Mouse (Mus musculus) liver, embryonic 12.5 days (tissue): ENCODE data around the gene Ripply2. TPM values are rescaled to one million over a fixed set of nuclear protein-coding genes. Genes with fewer than 3 reads are reported as not detected.
A peak's percentile ranks its signal among the peaks of the same experiment; 100 is the strongest.
"Not testable (repeated sequence)": the region's sequence is repeated elsewhere in the genome, so short reads cannot be mapped to it uniquely, and the experiment has no call there.

ENCODE experiments used
- ATAC-seq: fragments of 200-750 bp; cut with Nextera tagmentation; 2 replicates; pipeline ENCODE4 v1.8.0; 2017; ENCODE audit warnings: moderate number of reproducible peaks, mild to moderate bottlenecking, moderate library complexity
- H3K27ac ChIP-seq: fragments of 300-500 bp; sonication (generic); 2 replicates; pipeline ENCODE4 v1.5.1; 2016; ENCODE audit warnings: mild to moderate bottlenecking
- H3K27me3 ChIP-seq: fragments of 300-500 bp; sonication (generic); replicated peaks from 2 replicates; pipeline ENCODE4 v1.6.1; 2016; ENCODE audit warnings: mild to moderate bottlenecking, moderate library complexity
- H3K36me3 ChIP-seq: fragments of 300-500 bp; sonication (generic); 2 replicates; pipeline ENCODE4 v1.6.1; 2016; ENCODE audit warnings: mild to moderate bottlenecking, moderate library complexity
- H3K4me1 ChIP-seq: fragments of 300-500 bp; sonication (generic); 2 replicates; pipeline ENCODE4 v1.6.1; 2016
- H3K4me2 ChIP-seq: fragments of 300-500 bp; sonication (generic); 2 replicates; pipeline ENCODE4 v1.6.1; 2016; ENCODE audit warnings: mild to moderate bottlenecking, moderate library complexity
- H3K4me3 ChIP-seq: fragments of 300-500 bp; sonication (generic); 2 replicates; pipeline ENCODE4 v1.5.1; 2016; ENCODE audit warnings: mild to moderate bottlenecking, moderate library complexity
- H3K9ac ChIP-seq: fragments of 300-500 bp; sonication (generic); 2 replicates; pipeline ENCODE4 v1.6.1; 2016; ENCODE audit warnings: mild to moderate bottlenecking, moderate library complexity
- H3K9me3 ChIP-seq: fragments of 300-500 bp; sonication (generic); replicated peaks from 2 replicates; pipeline ENCODE4 v1.6.1; 2016; ENCODE audit warnings: mild to moderate bottlenecking, moderate library complexity
- WGBS: fragments of 180-500 bp; shearing (Covaris S2); methylation state at CpG from one replicate; pipeline ENCODE4 v1.1.7; 2016; ENCODE audit not compliant: insufficient replicate concordance; 5-methylcytosine and 5-hydroxymethylcytosine counted together
- polyA plus RNA-seq: library from polyadenylated mRNA; unstranded; fragments of >200 nt; fragmentation: Nextera tagmentation; extraction: Ambion mirVana; gene quantifications from 2 replicates; pipeline ENCODE4 v1.2.1, GENCODE M21; 2016

Ripply2 gene
- not detected in 2 replicates for polyA plus RNA-seq

DNA sequence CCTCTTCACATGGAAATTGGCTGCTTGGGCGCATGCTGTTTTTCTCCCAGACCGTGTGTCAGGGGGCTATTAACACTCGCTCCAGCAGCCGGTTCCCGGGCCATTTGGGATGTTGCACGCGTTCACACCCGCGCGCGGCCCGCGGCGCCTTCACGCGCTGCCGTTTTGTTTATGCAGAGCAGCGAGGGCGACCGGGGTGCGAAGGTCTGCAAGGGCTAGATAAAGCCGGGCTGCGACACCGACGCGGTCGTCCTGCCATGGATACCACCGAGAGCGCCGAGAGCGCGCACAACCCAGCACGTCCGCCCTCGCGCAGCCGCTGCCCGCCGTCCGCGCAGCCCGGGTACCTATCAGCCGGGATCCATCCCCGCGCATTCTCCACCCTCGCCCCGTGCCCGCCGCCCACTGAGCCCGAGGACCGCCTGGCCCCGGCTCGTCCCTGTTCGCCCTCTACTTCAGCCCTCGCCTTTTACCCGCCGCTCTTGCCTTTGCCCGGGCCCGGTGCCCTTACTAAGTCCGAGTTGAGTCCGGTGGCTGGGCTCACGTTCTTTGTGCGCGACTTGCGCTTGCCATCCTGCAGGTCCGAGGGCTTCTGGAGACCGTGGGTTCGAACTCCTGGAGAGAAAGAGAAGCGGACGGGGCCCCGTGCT lies at the start of gene Ripply2:
TSS of gene Ripply2 (plus strand) at position 250 of the 650 bp plus-strand sequence.
- Histone ChIP-seq H3K4me2 (peak within 1 kb of the TSS; percentile 66), H3K27me3 (peaks cover 60% of the 10 kb centered on the region)

DNA sequence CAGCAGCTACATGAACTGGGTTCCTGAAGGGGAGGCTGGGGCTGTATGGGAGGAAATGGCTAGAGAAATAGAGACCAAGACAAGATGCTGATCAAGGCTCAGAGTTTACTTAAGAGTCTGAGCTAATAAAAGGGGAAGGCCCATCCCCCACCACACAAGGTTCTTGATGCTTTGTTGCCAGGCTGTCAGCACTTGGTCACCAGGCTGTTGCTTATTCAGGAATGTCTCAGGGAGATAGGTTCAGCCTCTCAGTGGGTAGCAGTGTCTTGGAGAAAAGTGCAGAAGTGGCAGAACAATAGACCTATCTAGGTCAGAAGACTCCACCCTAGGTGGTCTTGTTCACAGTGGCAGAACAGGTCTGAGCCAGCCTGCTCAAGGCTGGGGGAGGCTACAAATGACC lies 42.9 kb upstream of the Ripply2 start:
- not testable (repeated sequence) for H3K27me3 ChIP-seq, H3K9ac ChIP-seq, H3K4me1 ChIP-seq, H3K9me3 ChIP-seq, H3K4me2 ChIP-seq, H3K27ac ChIP-seq, H3K4me3 ChIP-seq, ATAC-seq, H3K36me3 ChIP-seq

More for the DNA sequence above, at the start of gene Ripply2:
- H3K27ac ChIP-seq, result no peak within 1 kb of the TSS
- peaks cover 6% of the 10 kb centered on the region; the same call in 1 of the 2 replicates for H3K4me1 ChIP-seq
- ATAC-seq, result peak; percentile 54
- H3K4me3 ChIP-seq, result peak within 1 kb of the TSS; percentile 45
- H3K9me3 ChIP-seq, result no peaks in the 10 kb centered on the region
- 1% methylated on average over 70 of the region's 71 CpGs for WGBS
- no peaks in the 10 kb centered on the region for H3K36me3 ChIP-seq
- no peak within 1 kb of the TSS for H3K9ac ChIP-seq

DNA sequence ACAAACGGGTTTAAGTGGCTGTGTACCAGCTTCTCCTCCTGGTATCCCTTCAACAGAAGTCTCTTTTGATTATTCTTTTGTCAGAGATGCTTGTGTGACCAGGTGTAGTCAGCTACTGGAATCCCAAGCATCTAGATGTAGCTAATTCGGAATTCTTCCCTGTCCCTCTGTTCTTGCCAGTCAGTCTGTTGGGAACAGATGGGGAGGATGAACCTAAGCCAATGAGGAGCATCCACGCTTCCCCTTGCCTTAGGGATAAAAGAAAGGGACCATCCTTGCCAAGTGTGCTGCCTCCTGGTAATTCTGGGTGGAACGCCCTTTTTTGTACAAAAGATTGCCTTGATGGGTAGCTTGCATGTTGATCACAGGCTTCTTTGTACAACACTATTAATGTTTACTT lies 41.8 kb upstream of the Ripply2 start:
- Histone ChIP-seq H3K4me3 (no peak overlapping the region), H3K9me3 (no peaks in the 10 kb centered on the region), H3K36me3 (no peaks in the 10 kb centered on the region), H3K9ac (no peak overlapping the region), H3K27me3 (no peaks in the 10 kb centered on the region), H3K4me1 (no peaks in the 10 kb centered on the region), H3K4me2 (no peak overlapping the region), H3K27ac (no peak overlapping the region)
- no peak for ATAC-seq
- 45% methylated on average over 4 of the region's 4 CpGs for WGBS

DNA sequence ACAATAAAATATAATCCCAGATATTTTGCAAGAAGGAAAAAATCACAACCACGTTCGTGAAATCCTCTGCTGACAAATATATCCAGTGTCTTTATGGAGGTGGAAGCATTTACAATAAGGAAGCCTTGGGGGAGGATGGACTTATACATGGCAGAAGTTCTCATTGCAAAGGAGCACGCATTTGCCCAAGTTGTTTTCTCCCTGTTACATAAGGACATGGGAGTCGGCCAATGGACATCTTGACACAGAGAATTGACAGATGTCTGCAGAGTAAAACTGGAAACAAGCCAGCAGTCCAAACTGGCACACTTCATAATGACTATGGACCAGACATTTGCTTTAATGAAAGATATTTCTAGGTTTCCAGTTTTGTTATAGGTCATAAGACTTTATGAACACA lies 38.4 kb upstream of the Ripply2 start:
- Histone ChIP-seq H3K36me3 (no peaks in the 10 kb centered on the region), H3K9me3 (no peaks in the 10 kb centered on the region), H3K9ac (no peak overlapping the region), H3K4me3 (no peak overlapping the region), H3K4me2 (no peak overlapping the region), H3K4me1 (no peaks in the 10 kb centered on the region), H3K27me3 (no peaks in the 10 kb centered on the region), H3K27ac (no peak overlapping the region)
- WGBS, result 66% methylated on average over 4 of the region's 4 CpGs
- ATAC-seq, result no peak

DNA sequence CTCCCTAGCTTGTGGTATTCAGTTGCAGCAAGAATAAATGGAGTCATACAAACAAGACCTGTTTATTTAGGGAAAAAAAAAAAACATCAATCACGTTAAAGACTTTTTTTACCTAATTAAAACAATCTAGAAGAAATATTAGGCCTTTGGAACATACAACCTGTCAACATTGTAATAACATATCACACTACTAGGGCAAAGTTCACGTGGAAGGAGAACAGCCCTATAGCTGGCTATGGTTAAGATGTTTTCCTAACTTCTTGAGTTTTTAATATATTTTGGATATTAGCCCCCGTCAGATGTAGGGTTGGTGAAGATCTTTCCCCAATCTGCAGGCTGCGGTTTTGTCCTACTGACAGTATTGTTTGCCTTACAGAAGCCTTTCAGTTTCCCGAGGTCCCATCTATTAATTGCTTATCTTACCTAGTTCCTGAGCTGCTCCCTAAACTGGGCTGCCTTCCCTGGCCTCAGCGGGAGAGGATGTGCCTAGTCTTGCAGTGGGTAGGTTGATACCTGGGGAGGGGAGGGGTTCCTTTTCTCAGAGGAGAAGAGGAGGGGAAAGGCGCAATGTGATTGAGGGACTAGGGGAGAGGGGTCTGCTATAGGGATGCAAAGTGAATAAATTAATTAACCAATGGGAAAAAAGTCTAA lies 37.0 kb upstream of the Ripply2 start:
- Histone ChIP-seq H3K4me2 (no peak overlapping the region), H3K36me3 (no peaks in the 10 kb centered on the region), H3K4me1 (no peaks in the 10 kb centered on the region), H3K9ac (no peak overlapping the region), H3K27ac (no peak overlapping the region), H3K4me3 (no peak overlapping the region), H3K9me3 (no peaks in the 10 kb centered on the region), H3K27me3 (no peaks in the 10 kb centered on the region)
- WGBS, result 45% methylated on average over 7 of the region's 7 CpGs
- ATAC-seq, result no peak

DNA sequence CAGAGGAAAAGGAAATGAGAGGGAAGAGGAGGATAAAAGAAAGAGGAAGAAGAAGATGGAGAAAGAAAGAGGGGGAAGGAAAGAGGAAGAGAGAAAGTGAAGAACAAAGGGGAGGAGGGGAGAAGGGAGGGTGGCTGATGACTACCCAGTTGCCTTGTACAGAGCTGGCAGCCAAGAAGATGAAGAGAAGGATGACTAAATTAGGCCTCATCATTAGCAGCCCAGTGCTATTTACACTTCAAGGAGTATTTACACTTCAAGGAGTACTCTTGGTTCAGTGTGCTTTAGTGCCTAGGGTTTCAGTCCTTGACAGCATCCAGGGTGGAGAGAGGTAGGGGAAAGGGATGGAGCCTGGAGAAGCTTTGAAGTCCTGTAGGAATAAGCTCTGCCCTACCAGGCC lies 35.3 kb upstream of the Ripply2 start:
- no peak overlapping the region for H3K4me2 ChIP-seq
- no peaks in the 10 kb centered on the region for H3K27me3 ChIP-seq
- no peaks in the 10 kb centered on the region for H3K36me3 ChIP-seq
- H3K27ac ChIP-seq, result no peak overlapping the region
- H3K9ac ChIP-seq, result no peak overlapping the region
- H3K4me1 ChIP-seq, result no peaks in the 10 kb centered on the region
- no peaks in the 10 kb centered on the region for H3K9me3 ChIP-seq
- ATAC-seq, result no peak
- no peak overlapping the region for H3K4me3 ChIP-seq

DNA sequence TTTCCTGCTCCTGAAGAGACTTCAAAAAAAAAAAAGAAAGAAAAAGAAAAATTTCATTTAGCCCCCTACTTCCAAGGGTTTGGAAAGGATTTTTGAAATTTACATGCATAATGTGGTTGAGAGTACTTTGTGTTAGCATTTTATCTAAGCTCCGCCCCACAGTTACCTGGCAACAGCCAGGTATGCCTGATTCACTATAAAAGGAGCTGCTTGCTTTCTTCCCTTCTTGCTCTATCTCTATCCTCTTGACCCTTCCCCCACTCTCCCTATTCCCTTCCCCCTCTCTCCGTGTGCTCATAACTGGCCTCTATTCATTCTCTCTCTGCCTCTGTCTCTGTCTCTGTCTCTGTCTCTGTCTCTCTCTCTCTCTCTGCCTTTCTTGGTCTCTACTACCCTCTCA lies 34.4 kb upstream of the Ripply2 start:
- H3K27me3 ChIP-seq, result no peaks in the 10 kb centered on the region
- no peak overlapping the region for H3K9ac ChIP-seq
- 40% methylated on average over 2 of the region's 2 CpGs for WGBS
- H3K4me3 ChIP-seq, result no peak overlapping the region
- no peak overlapping the region for H3K4me2 ChIP-seq
- ATAC-seq, result no peak
- H3K9me3 ChIP-seq, result no peaks in the 10 kb centered on the region
- H3K4me1 ChIP-seq, result no peaks in the 10 kb centered on the region
- no peak overlapping the region for H3K27ac ChIP-seq
- H3K36me3 ChIP-seq, result no peaks in the 10 kb centered on the region

DNA sequence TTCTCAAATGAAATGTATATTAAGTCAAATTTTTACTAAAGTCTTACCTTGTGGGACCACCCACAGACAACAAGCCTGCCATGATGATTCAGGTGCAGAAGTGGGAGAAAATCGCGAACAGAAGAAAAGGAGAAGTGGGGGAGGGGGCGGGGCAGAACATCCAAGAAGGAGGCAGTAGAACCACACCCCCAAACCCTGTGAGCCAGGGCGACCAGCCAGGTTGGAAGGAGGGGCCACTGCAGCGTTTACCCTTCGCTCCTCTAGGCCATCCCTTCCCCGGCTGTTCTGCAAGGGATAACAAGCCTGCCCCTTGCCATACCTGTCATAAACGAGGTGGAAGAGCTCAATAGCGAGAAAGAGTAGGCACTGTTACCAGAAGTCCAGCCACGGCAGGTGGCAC lies 33.8 kb upstream of the Ripply2 start:
- no peaks in the 10 kb centered on the region for H3K4me1 ChIP-seq
- WGBS, result 14% methylated on average over 10 of the region's 10 CpGs
- H3K27ac ChIP-seq, result no peak overlapping the region
- H3K36me3 ChIP-seq, result no peaks in the 10 kb centered on the region
- no peak overlapping the region for H3K9ac ChIP-seq
- no peak for ATAC-seq
- no peaks in the 10 kb centered on the region for H3K9me3 ChIP-seq
- no peak overlapping the region for H3K4me2 ChIP-seq
- H3K27me3 ChIP-seq, result no peaks in the 10 kb centered on the region
- no peak overlapping the region for H3K4me3 ChIP-seq

DNA sequence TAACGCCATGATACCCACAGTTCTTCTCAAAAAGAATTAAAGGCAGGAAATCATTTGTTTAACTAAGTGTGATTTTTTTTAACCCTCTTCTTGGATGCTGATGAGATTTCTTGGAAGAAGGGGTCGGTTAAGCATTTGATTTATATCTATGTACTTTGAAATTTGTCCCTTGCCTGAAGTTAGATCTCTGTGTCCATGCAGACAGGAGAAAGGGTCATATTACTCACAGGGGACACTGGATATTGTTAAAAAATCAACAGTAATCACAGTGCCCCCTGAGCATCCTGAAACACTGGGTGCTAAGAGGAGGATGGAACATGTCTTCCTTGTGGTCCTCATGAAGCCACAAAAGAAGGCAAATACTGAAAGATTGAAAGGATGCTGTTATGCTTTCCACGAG lies 30.8 kb upstream of the Ripply2 start:
- no peak overlapping the region for H3K9ac ChIP-seq
- H3K4me3 ChIP-seq, result no peak overlapping the region
- H3K27ac ChIP-seq, result no peak overlapping the region
- H3K36me3 ChIP-seq, result no peaks in the 10 kb centered on the region
- H3K4me2 ChIP-seq, result no peak overlapping the region
- 41% methylated on average over 3 of the region's 3 CpGs for WGBS
- H3K4me1 ChIP-seq, result no peaks in the 10 kb centered on the region
- H3K27me3 ChIP-seq, result no peaks in the 10 kb centered on the region
- H3K9me3 ChIP-seq, result no peaks in the 10 kb centered on the region
- ATAC-seq, result no peak

DNA sequence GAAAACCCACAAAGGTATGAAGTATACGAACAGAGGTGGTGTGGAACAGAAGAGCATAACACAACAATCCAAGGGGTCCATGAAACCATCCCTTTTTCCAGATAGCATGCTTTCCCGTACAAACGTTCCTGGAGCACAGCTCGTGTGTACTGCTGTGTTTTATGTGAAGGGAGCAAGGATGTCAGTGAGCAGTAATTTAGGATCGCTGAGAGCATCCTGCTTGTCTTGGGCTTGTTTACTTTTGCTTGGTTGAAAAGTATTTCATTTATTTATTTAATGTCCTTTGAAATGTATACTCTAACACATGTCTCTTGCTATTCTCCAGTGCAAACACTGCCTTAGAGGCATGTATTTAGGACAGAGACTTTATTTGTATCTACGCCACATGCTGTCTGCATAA lies 30.2 kb upstream of the Ripply2 start:
- no peak for ATAC-seq
- 57% methylated on average over 6 of the region's 6 CpGs for WGBS
- Histone ChIP-seq H3K9ac (no peak overlapping the region), H3K36me3 (no peaks in the 10 kb centered on the region), H3K9me3 (no peaks in the 10 kb centered on the region), H3K4me1 (no peaks in the 10 kb centered on the region), H3K4me2 (no peak overlapping the region), H3K4me3 (no peak overlapping the region), H3K27me3 (no peaks in the 10 kb centered on the region), H3K27ac (no peak overlapping the region)

DNA sequence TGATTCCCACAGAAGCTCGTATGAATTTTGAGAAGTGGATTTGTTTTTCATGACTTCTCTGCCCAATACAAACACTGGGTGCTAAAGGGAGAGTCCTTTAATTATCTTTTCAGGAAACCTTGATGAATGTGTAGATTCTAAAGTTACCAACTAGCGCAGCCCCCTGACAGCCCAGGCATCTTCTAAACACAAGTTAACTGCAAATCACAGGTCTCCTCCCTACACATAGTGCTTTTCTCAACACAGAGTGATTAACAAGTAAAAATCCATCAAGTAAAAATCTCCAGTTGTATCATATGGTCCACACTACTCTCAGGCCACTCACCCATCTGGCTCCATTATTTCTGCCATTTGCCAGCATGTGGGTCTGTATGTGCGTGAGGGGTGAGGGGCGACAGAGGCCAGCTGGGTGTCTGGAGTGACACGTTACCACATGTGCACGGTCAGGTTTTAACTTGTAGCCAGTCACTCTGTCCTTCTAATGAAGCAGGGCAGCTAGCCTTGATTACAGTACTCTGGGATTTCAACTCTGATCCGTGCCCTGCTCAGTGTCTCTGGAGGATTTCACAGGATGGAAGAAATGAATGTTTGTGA lies 28.5 kb upstream of the Ripply2 start:
- no peak overlapping the region for H3K27ac ChIP-seq
- H3K36me3 ChIP-seq, result no peaks in the 10 kb centered on the region
- H3K9ac ChIP-seq, result no peak overlapping the region
- H3K9me3 ChIP-seq, result no peaks in the 10 kb centered on the region
- H3K27me3 ChIP-seq, result no peaks in the 10 kb centered on the region
- H3K4me2 ChIP-seq, result no peak overlapping the region
- 62% methylated on average over 7 of the region's 7 CpGs for WGBS
- no peaks in the 10 kb centered on the region for H3K4me1 ChIP-seq
- no peak for ATAC-seq
- H3K4me3 ChIP-seq, result no peak overlapping the region

DNA sequence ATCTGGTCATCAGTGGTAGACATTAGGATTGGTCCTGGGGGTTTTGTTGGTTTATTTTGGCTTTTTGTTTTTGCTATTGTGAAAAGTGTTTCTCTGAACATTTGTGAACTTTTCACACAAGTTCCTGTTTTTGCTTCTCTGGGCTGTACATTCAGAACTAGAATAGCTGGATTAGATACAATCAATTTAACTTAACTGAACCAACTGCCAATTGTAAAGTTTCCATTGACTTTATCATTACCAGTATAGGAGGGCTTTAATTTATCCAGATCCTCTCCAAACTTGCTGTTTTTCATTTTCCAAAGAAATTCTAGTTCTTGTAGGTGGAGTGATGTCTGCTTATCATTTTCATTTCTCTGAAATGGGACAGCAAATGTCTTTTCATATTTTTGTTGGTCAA lies 25.5 kb upstream of the Ripply2 start:
- Histone ChIP-seq H3K36me3 (no peaks in the 10 kb centered on the region), H3K9me3 (no peaks in the 10 kb centered on the region), H3K27ac (no peak overlapping the region), H3K4me1 (no peaks in the 10 kb centered on the region), H3K27me3 (no peaks in the 10 kb centered on the region), H3K4me3 (no peak overlapping the region), H3K4me2 (no peak overlapping the region), H3K9ac (no peak overlapping the region)
- ATAC-seq, result no peak

DNA sequence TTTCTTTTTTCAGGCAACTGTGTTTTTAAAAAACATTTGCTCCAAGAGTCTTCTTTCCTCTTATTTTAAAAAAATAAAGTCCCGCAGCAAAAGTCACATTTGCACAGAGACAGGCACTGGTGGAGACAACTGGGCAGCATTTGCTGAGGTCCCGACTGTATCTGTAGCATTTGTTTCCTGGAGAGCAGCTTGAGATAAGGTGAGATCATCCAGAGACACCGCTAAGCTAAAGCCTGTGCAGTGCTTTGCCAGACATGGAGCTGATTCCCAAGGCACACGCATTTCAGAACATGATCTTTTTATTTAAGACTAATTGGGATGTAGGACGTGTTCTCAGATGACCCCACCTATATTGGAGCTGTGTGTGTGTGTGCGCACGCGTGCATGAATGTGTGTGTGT lies 23.6 kb upstream of the Ripply2 start:
- no peak overlapping the region for H3K4me3 ChIP-seq
- ATAC-seq, result no peak

More for the DNA sequence above, 23.6 kb upstream of the Ripply2 start:
- H3K4me1 ChIP-seq, result no peaks in the 10 kb centered on the region
- H3K27ac ChIP-seq, result no peak overlapping the region
- no peak overlapping the region for H3K9ac ChIP-seq
- no peaks in the 10 kb centered on the region for H3K36me3 ChIP-seq
- no peaks in the 10 kb centered on the region for H3K27me3 ChIP-seq
- 58% methylated on average over 8 of the region's 8 CpGs for WGBS
- no peaks in the 10 kb centered on the region for H3K9me3 ChIP-seq
- H3K4me2 ChIP-seq, result no peak overlapping the region
